Mouse (Mus musculus) ES-Bruce4 (cell line): ENCODE data around the gene Luc7l.
"Not testable (repeated sequence)": the region's sequence is repeated elsewhere in the genome, so short reads cannot be mapped to it uniquely, and the experiment has no call there.

Source experiments
- CTCF ChIP-seq: IDR thresholded peaks from one replicate; pipeline ENCODE4 v1.8.1; 2011; ENCODE audit warnings: low read depth, low read length
- EP300 ChIP-seq: IDR thresholded peaks from 2 replicates; pipeline ENCODE4 v1.6.1; 2011; ENCODE audit warnings: low read depth, low read length; ENCODE audit not compliant: insufficient read depth

- not testable (repeated sequence) for TF ChIP-seq EP300, CTCF
Observed at GRCm38 (mm10) chr17:26269577-26269976, 16.9 kb downstream of the Luc7l start.
